Mouse (Mus musculus) G1E (cell line): ENCODE measurements around the gene Ranbp3l.

Experiments used
- CTCF ChIP-seq: IDR thresholded peaks from 2 replicates; pipeline ENCODE4 v1.5.1; 2012; ENCODE audit warnings: low read depth, low read length, inconsistent platforms, mixed read lengths
- GATA1 ChIP-seq: IDR thresholded peaks from 2 replicates; pipeline ENCODE4 v1.6.1; 2012; ENCODE audit warnings: borderline replicate concordance, low read length, inconsistent platforms, mixed read lengths
- GATA2 ChIP-seq: IDR thresholded peaks from 2 replicates; pipeline ENCODE4 v1.6.1; 2012; ENCODE audit warnings: low read depth, low read length, inconsistent platforms, borderline replicate concordance
- POLR2AphosphoS5 ChIP-seq: IDR thresholded peaks from 2 replicates; pipeline ENCODE4 v1.6.1; 2012; ENCODE audit warnings: low read depth, low read length, inconsistent platforms; ENCODE audit not compliant: insufficient replicate concordance
- TAL1 ChIP-seq: conservative IDR thresholded peaks from 2 replicates; pipeline ENCODE4 v1.6.1; 2012; ENCODE audit warnings: low read depth, low read length, inconsistent platforms, mixed read lengths

DNA sequence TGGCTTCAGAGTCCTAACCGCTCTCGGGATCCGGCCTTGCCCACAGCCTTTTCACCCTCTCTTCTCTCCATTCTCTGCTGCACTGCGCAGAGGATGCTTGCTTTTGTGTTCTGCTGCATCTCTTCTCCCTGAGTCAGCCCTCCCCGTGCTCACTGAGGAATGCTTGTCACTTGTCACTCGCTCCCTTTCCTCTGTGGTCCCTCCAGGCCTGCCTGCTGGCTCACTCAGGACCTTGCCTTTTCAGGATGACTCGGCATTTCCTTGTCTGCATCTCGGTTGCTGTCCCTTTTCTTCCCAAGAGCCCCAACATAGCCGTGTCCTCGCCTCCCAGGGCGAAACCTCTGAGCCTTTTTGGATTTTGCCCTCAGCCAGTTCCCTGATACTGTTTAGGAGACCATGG lies 119.1 kb downstream of the Ranbp3l start:
- no peak for TF ChIP-seq CTCF
- TF ChIP-seq TAL1 = no peak
- TF ChIP-seq GATA1 = no peak
- TF ChIP-seq GATA2 = no peak
- TF ChIP-seq POLR2AphosphoS5 = no peak
